Mouse (Mus musculus) liver, embryonic 16.5 days (tissue): ENCODE results near the gene Rnf44. TPM values are rescaled to one million over a fixed set of nuclear protein-coding genes. Genes with fewer than 3 reads are reported as not detected.
A peak's percentile ranks its signal among the peaks of the same experiment; 100 is the strongest.

Source experiments
- ATAC-seq: fragments of 200-750 bp; cut with Nextera tagmentation; 2 replicates; pipeline ENCODE4 v1.8.0; 2017; ENCODE audit warnings: low read depth, mild to moderate bottlenecking, moderate number of reproducible peaks, moderate library complexity
- H3K27ac ChIP-seq: fragments of 300-500 bp; sonication (generic); 2 replicates; pipeline ENCODE4 v1.5.1; 2014; ENCODE audit warnings: mild to moderate bottlenecking, low read length
- H3K27me3 ChIP-seq: fragments of 300-500 bp; sonication (generic); 2 replicates; pipeline ENCODE4 v1.6.1; 2014; ENCODE audit warnings: low read depth, low read length, mixed read lengths; ENCODE audit not compliant: control insufficient read depth, insufficient read depth
- H3K36me3 ChIP-seq: fragments of 300-500 bp; sonication (generic); 2 replicates; pipeline ENCODE4 v1.6.1; 2014; ENCODE audit warnings: mild to moderate bottlenecking; ENCODE audit not compliant: control insufficient read depth, insufficient read depth
- H3K4me1 ChIP-seq: fragments of 300-500 bp; sonication (generic); 2 replicates; pipeline ENCODE4 v1.6.1; 2014; ENCODE audit warnings: low read depth, low read length, mixed read lengths; ENCODE audit not compliant: control insufficient read depth
- H3K4me2 ChIP-seq: fragments of 300-500 bp; sonication (generic); 2 replicates; pipeline ENCODE4 v1.6.1; 2014; ENCODE audit warnings: low read depth, low read length, mixed read lengths
- H3K4me3 ChIP-seq: fragments of 300-500 bp; sonication (generic); 2 replicates; pipeline ENCODE4 v1.5.1; 2014; ENCODE audit warnings: low read depth, mild to moderate bottlenecking, low read length
- H3K9ac ChIP-seq: fragments of 300-500 bp; sonication (generic); 2 replicates; pipeline ENCODE4 v1.6.1; 2014; ENCODE audit warnings: low read depth, low read length
- H3K9me3 ChIP-seq: fragments of 300-500 bp; sonication (generic); replicated peaks from 2 replicates; pipeline ENCODE4 v1.6.1; 2016; ENCODE audit warnings: low read length; ENCODE audit not compliant: control insufficient read depth
- WGBS: fragments of 180-500 bp; shearing (Covaris S2); extraction: QIAGEN DNeasy Blood & Tissue Kit; methylation state at CpG from one replicate; pipeline ENCODE4 v1.1.7; 2014; ENCODE audit not compliant: insufficient replicate concordance; 5-methylcytosine and 5-hydroxymethylcytosine counted together
- polyA plus RNA-seq: library from polyadenylated mRNA; unstranded; fragments of >200 nt; fragmentation: Nextera tagmentation; extraction: Ambion mirVana; gene quantifications from 2 replicates; pipeline ENCODE4 v1.2.1, GENCODE M21; 2015

Rnf44 gene
- polyA plus RNA-seq, 1 experiment from 2014 or later = 27.8 TPM

GRCm38 (mm10) chr13:54690151-54690740 is 3.5 kb downstream of the Rnf44 start:
- peaks cover 58% of the 10 kb centered on the region for H3K4me1 ChIP-seq
- no peak overlapping the region for H3K4me2 ChIP-seq
- H3K27me3 ChIP-seq = no peaks in the 10 kb centered on the region
- H3K4me3 ChIP-seq = no peak overlapping the region
- H3K9ac ChIP-seq = no peak overlapping the region
- ATAC-seq = no peak
- WGBS = 85% methylated on average over 8 of the region's 8 CpGs
- H3K27ac ChIP-seq = no peak overlapping the region
- no peaks in the 10 kb centered on the region for H3K36me3 ChIP-seq
- H3K9me3 ChIP-seq = no peaks in the 10 kb centered on the region

- Histone ChIP-seq H3K9me3 (no peaks in the 10 kb centered on the region), H3K36me3 (peaks cover 10% of the 10 kb centered on the region), H3K4me2 (peak overlapping the region; percentile 94), H3K9ac (peak overlapping the region; percentile 95), H3K4me1 (peaks cover 64% of the 10 kb centered on the region), H3K27me3 (no peaks in the 10 kb centered on the region), H3K4me3 (peak overlapping the region; percentile 77), H3K27ac (peak overlapping the region; percentile 98)
- peak; percentile 83 for ATAC-seq
- whole genome bisulfite sequencing = under 1% methylated on average over 82 of the region's 82 CpGs
Observed at GRCm38 (mm10) chr13:54687575-54688424, 5.9 kb downstream of the Rnf44 start.

GRCm38 (mm10) chr13:54687096-54687495 is 6.6 kb downstream of the Rnf44 start:
- H3K9ac ChIP-seq = peak overlapping the region; percentile 95
- peaks cover 57% of the 10 kb centered on the region for H3K4me1 ChIP-seq
- H3K27me3 ChIP-seq = no peaks in the 10 kb centered on the region
- H3K36me3 ChIP-seq = peaks cover 17% of the 10 kb centered on the region
- H3K4me2 ChIP-seq = peak overlapping the region; percentile 94
- H3K27ac ChIP-seq = peak overlapping the region; percentile 94
- H3K4me3 ChIP-seq = peak overlapping the region; percentile 77
- 0% methylated on average over 31 of the region's 35 CpGs for WGBS
- ATAC-seq = peak; percentile 25
- no peaks in the 10 kb centered on the region for H3K9me3 ChIP-seq

GRCm38 (mm10) chr13:54686139-54687053 is 7.3 kb downstream of the Rnf44 start:
- H3K9ac ChIP-seq = peak overlapping the region; percentile 95
- peaks cover 24% of the 10 kb centered on the region for H3K36me3 ChIP-seq
- peaks cover 56% of the 10 kb centered on the region for H3K4me1 ChIP-seq
- ATAC-seq = no peak
- 7% methylated on average over 19 of the region's 19 CpGs for WGBS
- H3K4me2 ChIP-seq = peak overlapping the region; percentile 94
- peak overlapping the region; percentile 94 for H3K27ac ChIP-seq
- no peaks in the 10 kb centered on the region for H3K9me3 ChIP-seq
- H3K4me3 ChIP-seq = peak overlapping the region; percentile 77
- no peaks in the 10 kb centered on the region for H3K27me3 ChIP-seq

GRCm38 (mm10) chr13:54685174-54685573 is 8.5 kb downstream of the Rnf44 start:
- Histone ChIP-seq H3K27me3 (no peaks in the 10 kb centered on the region), H3K9me3 (no peaks in the 10 kb centered on the region), H3K36me3 (peaks cover 27% of the 10 kb centered on the region), H3K27ac (no peak overlapping the region; the same call in 1 of the 2 replicates), H3K9ac (peak overlapping the region; percentile 0; the same call in 1 of the 2 replicates), H3K4me1 (peaks cover 56% of the 10 kb centered on the region), H3K4me3 (peak overlapping the region; percentile 3; the same call in 1 of the 2 replicates), H3K4me2 (peak overlapping the region; percentile 94; the same call in 1 of the 2 replicates)
- ATAC-seq = no peak
- WGBS = 54% methylated on average over 2 of the region's 2 CpGs

GRCm38 (mm10) chr13:54684140-54684896 is 9.4 kb downstream of the Rnf44 start:
- Histone ChIP-seq H3K4me1 (peaks cover 62% of the 10 kb centered on the region), H3K4me3 (no peak overlapping the region), H3K27ac (peak overlapping the region; percentile 53), H3K4me2 (no peak overlapping the region), H3K27me3 (no peaks in the 10 kb centered on the region), H3K9ac (peak overlapping the region; percentile 0; the same call in 1 of the 2 replicates), H3K36me3 (peaks cover 31% of the 10 kb centered on the region), H3K9me3 (no peaks in the 10 kb centered on the region)
- WGBS = 61% methylated on average over 3 of the region's 3 CpGs
- ATAC-seq = no peak

- peaks cover 35% of the 10 kb centered on the region for H3K36me3 ChIP-seq
- H3K4me1 ChIP-seq = peaks cover 55% of the 10 kb centered on the region
- 86% methylated on average over 3 of the region's 3 CpGs for WGBS
- no peak overlapping the region for H3K27ac ChIP-seq
- no peaks in the 10 kb centered on the region for H3K27me3 ChIP-seq
- no peak for ATAC-seq
- no peak overlapping the region for H3K9ac ChIP-seq
- H3K9me3 ChIP-seq = no peaks in the 10 kb centered on the region
- no peak overlapping the region for H3K4me2 ChIP-seq
- H3K4me3 ChIP-seq = no peak overlapping the region
Observed at GRCm38 (mm10) chr13:54683301-54683700, 10.4 kb downstream of the Rnf44 start.

- Histone ChIP-seq H3K4me2 (peak overlapping the region; percentile 62), H3K4me1 (peaks cover 46% of the 10 kb centered on the region), H3K9ac (peak overlapping the region; percentile 18), H3K27ac (peak overlapping the region; percentile 91), H3K36me3 (peaks cover 35% of the 10 kb centered on the region), H3K4me3 (peak overlapping the region; percentile 1; the same call in 1 of the 2 replicates), H3K9me3 (no peaks in the 10 kb centered on the region), H3K27me3 (no peaks in the 10 kb centered on the region)
- ATAC-seq = 0 out of 2 replicates have a peak, but pooled peaks have one; percentile 6
- 47% methylated on average over 8 of the region's 8 CpGs for WGBS
Observed at GRCm38 (mm10) chr13:54681291-54681690, 12.4 kb downstream of the Rnf44 start.
